Comparison of ENCODE assay signal across 8 mouse cellular contexts in the genomic region with DNA sequence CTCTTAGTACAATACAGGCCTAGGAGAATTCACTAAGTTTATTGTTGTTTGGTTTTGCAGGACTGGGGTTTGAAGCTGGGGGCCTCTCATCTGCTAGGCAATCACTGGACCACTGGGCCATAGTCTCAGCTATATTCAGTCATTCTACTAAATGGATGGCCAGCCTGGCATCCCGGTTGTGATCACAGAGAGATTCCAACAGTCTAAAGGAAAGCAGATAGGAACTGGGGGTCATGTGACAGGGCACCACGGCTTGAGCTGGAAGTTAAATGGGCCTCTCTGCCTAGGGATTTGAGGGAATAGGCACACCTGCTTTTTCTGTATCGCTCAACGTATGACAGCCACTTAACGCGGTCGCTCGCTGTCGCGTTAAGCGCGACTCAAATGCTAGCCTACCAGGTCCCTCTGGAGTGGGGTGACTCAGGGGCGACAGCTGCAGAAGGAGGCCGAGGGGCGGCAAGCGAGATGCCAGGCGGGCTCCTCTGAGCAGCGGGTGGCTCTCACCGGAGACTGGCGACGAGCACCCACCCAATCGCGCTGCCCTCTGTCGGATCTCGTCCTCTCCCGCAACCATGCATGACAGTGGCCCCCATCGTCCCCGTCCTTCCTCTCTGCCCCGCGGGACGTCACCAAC. TPM values are rescaled to one million over a fixed set of nuclear protein-coding genes. Genes with fewer than 3 reads are reported as not detected.
DNase-seq lines count a peak whose midpoint lies in the region; ATAC-seq and TF ChIP-seq lines count a peak whose summit lies in the region.

No protein-coding gene starts in this region.

- no peaks in the 10 kb centered on the region for H3K27me3 ChIP-seq in lung, embryonic 15.5 days
- no peaks in the 10 kb centered on the region for H3K27me3 ChIP-seq in embryonic facial prominence, embryonic 12.5 days
- no peaks in the 10 kb centered on the region for H3K27me3 ChIP-seq in intestine, postnatal 0 days (replicated peaks; ENCODE audit: control insufficient read depth, insufficient read depth, low read length)
- H3K27me3 ChIP-seq in neural tube, embryonic 15.5 days (replicated peaks), result no peaks in the 10 kb centered on the region

- H3K9me3 ChIP-seq in lung, embryonic 15.5 days, result no peaks in the 10 kb centered on the region
- no peaks in the 10 kb centered on the region for H3K9me3 ChIP-seq in embryonic facial prominence, embryonic 12.5 days
- no peaks in the 10 kb centered on the region for H3K9me3 ChIP-seq in intestine, postnatal 0 days (ENCODE audit: control insufficient read depth)
- no peaks in the 10 kb centered on the region for H3K9me3 ChIP-seq in neural tube, embryonic 15.5 days (replicated peaks)

- H3K4me1 ChIP-seq in lung, embryonic 15.5 days, result peaks cover 28% of the 10 kb centered on the region
- peaks cover 27% of the 10 kb centered on the region for H3K4me1 ChIP-seq in embryonic facial prominence, embryonic 12.5 days
- H3K4me1 ChIP-seq in intestine, postnatal 0 days (replicated peaks; ENCODE audit: control insufficient read depth, insufficient read depth, low read length), result 0 out of 2 replicates have a peak, but pooled peaks cover 4% of the 10 kb centered on the region
- peaks cover 21% of the 10 kb centered on the region for H3K4me1 ChIP-seq in neural tube, embryonic 15.5 days

- H3K36me3 ChIP-seq in lung, embryonic 15.5 days, result peaks cover 10% of the 10 kb centered on the region
- peaks cover 9% of the 10 kb centered on the region; the same call in 1 of the 2 replicates for H3K36me3 ChIP-seq in embryonic facial prominence, embryonic 12.5 days
- peaks cover 9% of the 10 kb centered on the region; the same call in 1 of the 2 replicates for H3K36me3 ChIP-seq in intestine, postnatal 0 days (ENCODE audit: control insufficient read depth, insufficient read depth)
- peaks cover 13% of the 10 kb centered on the region for H3K36me3 ChIP-seq in neural tube, embryonic 15.5 days

- under 1% methylated on average over 31 of the region's 31 CpGs for WGBS in lung, embryonic 15.5 days
- under 1% methylated on average over 31 of the region's 31 CpGs for WGBS in embryonic facial prominence, embryonic 12.5 days
- under 1% methylated on average over 31 of the region's 31 CpGs for whole genome bisulfite sequencing in intestine, postnatal 0 days
- under 1% methylated on average over 31 of the region's 31 CpGs for WGBS in neural tube, embryonic 15.5 days

- peak; percentile 29; the same call in 1 of the 2 replicates for TF ChIP-seq CTCF in intestine, postnatal 0 days (IDR thresholded peaks at IDR 0.05; ENCODE audit: low read depth)

- ATAC-seq in lung, embryonic 15.5 days (ENCODE audit: borderline replicate concordance, extremely low read depth, low FRiP score, low TSS enrichment), result peak; percentile 66
- peak; percentile 50 for ATAC-seq in embryonic facial prominence, embryonic 12.5 days (ENCODE audit: insufficient number of reproducible peaks, insufficient read depth, low FRiP score, low TSS enrichment)
- ATAC-seq in intestine, postnatal 0 days, result peak; percentile 26
- ATAC-seq in neural tube, embryonic 15.5 days (ENCODE audit: low FRiP score), result no peak; the same call in 1 of the 2 replicates

- H3K27ac ChIP-seq in lung, embryonic 15.5 days, result peak overlapping the region; percentile 69
- 0 out of 2 replicates have a peak overlapping the region, but pooled peaks have one; percentile 18 for H3K27ac ChIP-seq in embryonic facial prominence, embryonic 12.5 days
- no peak overlapping the region for H3K27ac ChIP-seq in intestine, postnatal 0 days (ENCODE audit: low read depth, low read length)
- H3K27ac ChIP-seq in neural tube, embryonic 15.5 days (replicated peaks), result no peak overlapping the region

- no peak for DNase-seq in lung, adult 18-20 months
- no peak for DNase-seq in thymus, postnatal 10 days (ENCODE audit: low spot score in 2 of 2)
- no peak for DNase-seq in kidney, postnatal 10 days
- DNase-seq in layer of hippocampus, postnatal 36 days, result no peak

- H3K4me3 ChIP-seq in lung, embryonic 15.5 days, result peak overlapping the region; percentile 93
- peak overlapping the region; percentile 75 for H3K4me3 ChIP-seq in embryonic facial prominence, embryonic 12.5 days
- H3K4me3 ChIP-seq in intestine, postnatal 0 days (ENCODE audit: low read depth, low read length), result peak overlapping the region; percentile 58
- H3K4me3 ChIP-seq in neural tube, embryonic 15.5 days (replicated peaks), result peak overlapping the region; percentile 74

- peak overlapping the region; percentile 93 for H3K4me2 ChIP-seq in lung, embryonic 15.5 days
- peak overlapping the region; percentile 90 for H3K4me2 ChIP-seq in embryonic facial prominence, embryonic 12.5 days (replicated peaks)
- peak overlapping the region; percentile 87 for H3K4me2 ChIP-seq in intestine, postnatal 0 days (replicated peaks; ENCODE audit: low read depth)
- H3K4me2 ChIP-seq in neural tube, embryonic 15.5 days, result peak overlapping the region; percentile 94

- H3K9ac ChIP-seq in lung, embryonic 15.5 days, result peak overlapping the region; percentile 86
- peak overlapping the region; percentile 69 for H3K9ac ChIP-seq in embryonic facial prominence, embryonic 12.5 days
- peak overlapping the region; percentile 47 for H3K9ac ChIP-seq in intestine, postnatal 0 days (ENCODE audit: low read depth, low read length)
- peak overlapping the region; percentile 51 for H3K9ac ChIP-seq in neural tube, embryonic 15.5 days (replicated peaks)

RNA-seq across cellular contexts. Expression of gene Rad51ap1, which starts 0.4 kb away (rescaled TPM):
- polyA plus RNA-seq in lung, embryonic 15.5 days (2015; fragmentation: Nextera tagmentation; extraction: Ambion mirVana), result 65.8 and 68.8 TPM in 2 replicates
- 58.0 and 66.0 TPM in 2 replicates for polyA plus RNA-seq in embryonic facial prominence, embryonic 12.5 days (2016; fragmentation: Nextera tagmentation; extraction: Ambion mirVana)
- 11.5 and 12.8 TPM in 2 replicates for polyA plus RNA-seq in intestine, postnatal 0 days (2015; fragmentation: Nextera tagmentation; extraction: Ambion mirVana)
- 11.2 and 26.5 TPM in 2 replicates for polyA plus RNA-seq in neural tube, embryonic 15.5 days (2015; fragmentation: Nextera tagmentation; extraction: Ambion mirVana)
- total RNA-seq in layer of hippocampus, postnatal 36 days (2021), result 1 to 10 TPM; 2.7 to 2.8 TPM

RNA-seq across cellular contexts. Expression of gene D6Wsu163e, which starts 0.8 kb away (rescaled TPM):
- polyA plus RNA-seq in lung, embryonic 15.5 days (2015; fragmentation: Nextera tagmentation; extraction: Ambion mirVana), result 18.3 and 18.5 TPM in 2 replicates
- 15.5 and 16.0 TPM in 2 replicates for polyA plus RNA-seq in embryonic facial prominence, embryonic 12.5 days (2016; fragmentation: Nextera tagmentation; extraction: Ambion mirVana)
- polyA plus RNA-seq in intestine, postnatal 0 days (2015; fragmentation: Nextera tagmentation; extraction: Ambion mirVana), result 16.2 and 19.5 TPM in 2 replicates
- 31.9 and 32.0 TPM in 2 replicates for polyA plus RNA-seq in neural tube, embryonic 15.5 days (2015; fragmentation: Nextera tagmentation; extraction: Ambion mirVana)
- total RNA-seq in layer of hippocampus, postnatal 36 days (2021), result 10 to 100 TPM; 45.7 to 46.1 TPM

RNA-seq across cellular contexts. Expression of gene Dyrk4, which starts 17.3 kb away (rescaled TPM):
- 0.26 TPM in 1 of 2 replicates, not detected in the other for polyA plus RNA-seq in lung, embryonic 15.5 days (2015; fragmentation: Nextera tagmentation; extraction: Ambion mirVana)
- 0.14 and 0.33 TPM in 2 replicates for polyA plus RNA-seq in embryonic facial prominence, embryonic 12.5 days (2016; fragmentation: Nextera tagmentation; extraction: Ambion mirVana)
- polyA plus RNA-seq in intestine, postnatal 0 days (2015; fragmentation: Nextera tagmentation; extraction: Ambion mirVana), result not detected in 2 replicates
- 0.09 and 0.78 TPM in 2 replicates for polyA plus RNA-seq in neural tube, embryonic 15.5 days (2015; fragmentation: Nextera tagmentation; extraction: Ambion mirVana)
- total RNA-seq in layer of hippocampus, postnatal 36 days (2021), result under 1 TPM; 0.18 to 0.32 TPM

Comparison
In these comparisons a context has a peak if more than half of its experiments do, and no peak if none do; other contexts are left out.
1. H3K27ac ChIP-seq: peak in lung, embryonic 15.5 days (single experiment) and embryonic facial prominence, embryonic 12.5 days (single experiment); none in intestine, postnatal 0 days (single experiment) and neural tube, embryonic 15.5 days (single experiment).
2. Peak in every context shown above with its lines, with median percentiles within 50 percentile points of each other: H3K4me2 ChIP-seq, H3K4me3 ChIP-seq and H3K9ac ChIP-seq.